In the genomic region with DNA sequence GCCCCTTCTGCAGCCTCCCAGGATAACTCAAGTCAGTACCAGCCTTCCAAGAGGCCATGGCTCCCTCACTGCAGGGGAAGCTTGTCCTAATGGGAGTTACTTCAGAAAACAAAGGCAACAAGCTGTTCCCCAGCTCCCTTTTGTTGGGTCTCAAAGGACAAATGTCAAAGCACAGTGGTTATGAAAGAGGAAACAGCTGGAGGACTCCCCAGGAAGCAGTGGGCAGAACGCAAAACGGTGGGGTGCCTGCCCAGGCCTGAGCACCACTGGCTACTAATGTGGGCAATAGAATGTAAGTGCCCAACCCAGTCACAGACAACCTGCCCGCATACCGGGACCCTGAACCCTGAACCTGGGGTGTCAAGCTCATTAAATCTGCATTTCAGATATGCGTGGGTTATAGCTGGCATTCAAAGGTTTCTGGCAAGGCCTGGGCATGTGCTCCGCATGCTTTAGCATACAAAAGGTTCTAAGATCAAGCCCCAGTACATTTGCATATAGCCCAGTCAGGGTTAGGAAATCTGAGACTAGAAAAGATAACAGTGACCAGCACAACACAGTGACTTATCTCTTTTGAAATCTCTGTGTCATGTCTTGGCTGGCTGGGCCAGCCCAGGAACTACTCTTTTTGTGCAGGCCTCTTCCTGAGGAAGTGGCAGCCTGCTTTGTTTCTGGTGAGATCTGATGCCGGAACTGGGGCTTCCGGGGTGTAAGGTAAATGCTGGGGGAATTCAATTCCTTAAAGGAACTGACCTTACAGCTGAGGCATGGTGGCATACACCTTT, we compare ENCODE assay signal across 8 mouse cellular contexts. TPM values are rescaled to one million over a fixed set of nuclear protein-coding genes. Genes with fewer than 3 reads are reported as not detected.
DNase-seq lines count a peak whose midpoint lies in the region; ATAC-seq lines count a peak whose summit lies in the region.

No protein-coding gene starts in this region.

- no peaks in the 10 kb centered on the region for H3K36me3 ChIP-seq in midbrain, embryonic 10.5 days
- no peaks in the 10 kb centered on the region for H3K36me3 ChIP-seq in midbrain, embryonic 16.5 days (ENCODE audit: control insufficient read depth, insufficient read depth, low read length)
- H3K36me3 ChIP-seq in liver, embryonic 15.5 days (replicated peaks): no peaks in the 10 kb centered on the region

- no peaks in the 10 kb centered on the region for H3K9me3 ChIP-seq in midbrain, embryonic 10.5 days (replicated peaks)
- H3K9me3 ChIP-seq in midbrain, embryonic 16.5 days (replicated peaks; ENCODE audit: control insufficient read depth, low read length, poor library complexity, severe bottlenecking): no peaks in the 10 kb centered on the region
- H3K9me3 ChIP-seq in liver, embryonic 15.5 days (replicated peaks): no peaks in the 10 kb centered on the region

- no peak for DNase-seq in midbrain, embryonic 10.5 days (ENCODE audit: low spot score)
- DNase-seq in ZHBTc4 (ENCODE audit: low read depth, low spot score): peak; percentile 43
- peak; percentile 85 for DNase-seq in thymus, postnatal 0 days (ENCODE audit: low spot score)
- no peak for DNase-seq in frontal cortex, postnatal 14 days (ENCODE audit: low spot score in 2 of 2)
- DNase-seq in adrenal gland, adult 18-20 months (ENCODE audit: low spot score in 2 of 2): no peak

- H3K4me3 ChIP-seq in midbrain, embryonic 10.5 days: no peak overlapping the region
- H3K4me3 ChIP-seq in midbrain, embryonic 16.5 days (ENCODE audit: low read depth, low read length): no peak overlapping the region
- H3K4me3 ChIP-seq in liver, embryonic 15.5 days (replicated peaks): no peak overlapping the region

- 0 out of 2 replicates have a peak overlapping the region, but pooled peaks have one; percentile 30 for H3K27ac ChIP-seq in midbrain, embryonic 10.5 days (replicated peaks)
- no peak overlapping the region for H3K27ac ChIP-seq in midbrain, embryonic 16.5 days (ENCODE audit: low read length)
- 0 out of 2 replicates have a peak overlapping the region, but pooled peaks have one; percentile 12 for H3K27ac ChIP-seq in liver, embryonic 15.5 days (replicated peaks)

- no peak for ATAC-seq in midbrain, embryonic 16.5 days
- peak; percentile 28 for ATAC-seq in liver, embryonic 15.5 days (ENCODE audit: insufficient read depth)
- ATAC-seq in erythroblast, adult 5-6 weeks (replicated peaks; ENCODE audit: low FRiP score, poor library complexity, severe bottlenecking): no peak

- H3K27me3 ChIP-seq in midbrain, embryonic 10.5 days (ENCODE audit: low read depth, poor library complexity, severe bottlenecking): 0 out of 2 replicates have a peak, but pooled peaks cover 16% of the 10 kb centered on the region
- H3K27me3 ChIP-seq in midbrain, embryonic 16.5 days (ENCODE audit: control insufficient read depth, insufficient read depth, low read depth, low read length): no peaks in the 10 kb centered on the region
- H3K27me3 ChIP-seq in liver, embryonic 15.5 days: no peaks in the 10 kb centered on the region

- no peak overlapping the region for H3K4me2 ChIP-seq in midbrain, embryonic 16.5 days (ENCODE audit: low read length)
- H3K4me2 ChIP-seq in liver, embryonic 15.5 days: 0 out of 2 replicates have a peak overlapping the region, but pooled peaks have one; percentile 1

- no peak overlapping the region for H3K9ac ChIP-seq in midbrain, embryonic 16.5 days (ENCODE audit: low read depth, low read length)
- no peak overlapping the region for H3K9ac ChIP-seq in liver, embryonic 15.5 days

- H3K4me1 ChIP-seq in midbrain, embryonic 10.5 days: peaks cover 9% of the 10 kb centered on the region
- H3K4me1 ChIP-seq in midbrain, embryonic 16.5 days (ENCODE audit: control insufficient read depth, insufficient read depth, low read length): no peaks in the 10 kb centered on the region
- H3K4me1 ChIP-seq in liver, embryonic 15.5 days (replicated peaks): peaks cover 13% of the 10 kb centered on the region; the same call in 1 of the 2 replicates

- 29% methylated on average over 8 of the region's 8 CpGs for WGBS in midbrain, embryonic 10.5 days
- 32% methylated on average over 8 of the region's 8 CpGs for WGBS in midbrain, embryonic 16.5 days
- 20% methylated on average over 8 of the region's 8 CpGs for WGBS in liver, embryonic 15.5 days (ENCODE audit: insufficient replicate concordance)

RNA-seq across cellular contexts. Expression of a gene that starts 8.1 kb away (rescaled TPM):
- polyA plus RNA-seq in midbrain, embryonic 10.5 days (2016; fragmentation: Nextera tagmentation; extraction: Ambion mirVana): 0.10 TPM in 1 of 2 replicates, not detected in the other
- not detected in 2 replicates for polyA plus RNA-seq in midbrain, embryonic 16.5 days (2015; fragmentation: Nextera tagmentation; extraction: Ambion mirVana)
- 43.1 and 93.2 TPM in 2 replicates for polyA plus RNA-seq in liver, embryonic 15.5 days (2015; fragmentation: Nextera tagmentation; extraction: Ambion mirVana)
- polyA plus RNA-seq in thymus, postnatal 0 days (2015; fragmentation: Nextera tagmentation; extraction: Ambion mirVana): 15.4 and 18.0 TPM in 2 replicates
- 7.1 TPM in 1 of 2 replicates, not detected in the other for total RNA-seq in erythroblast, adult 5-6 weeks (2015; ENCODE audit: low replicate concordance)
- 0.28 and 4.9 TPM in 2 replicates for total RNA-seq in erythroblast, adult 5-6 weeks (2017; ENCODE audit: low replicate concordance)
- total RNA-seq in adrenal gland, adult 18-20 months (2021): 1 to 10 TPM; 6.7 to 7.2 TPM

RNA-seq across cellular contexts. Expression of a gene that starts 21.8 kb away (rescaled TPM):
- not detected in 2 replicates for polyA plus RNA-seq in midbrain, embryonic 10.5 days (2016; fragmentation: Nextera tagmentation; extraction: Ambion mirVana)
- polyA plus RNA-seq in midbrain, embryonic 16.5 days (2015; fragmentation: Nextera tagmentation; extraction: Ambion mirVana): 0.82 and 1.2 TPM in 2 replicates
- 0.44 and 1.0 TPM in 2 replicates for polyA plus RNA-seq in liver, embryonic 15.5 days (2015; fragmentation: Nextera tagmentation; extraction: Ambion mirVana)
- 0.40 and 0.42 TPM in 2 replicates for polyA plus RNA-seq in thymus, postnatal 0 days (2015; fragmentation: Nextera tagmentation; extraction: Ambion mirVana)
- total RNA-seq in erythroblast, adult 5-6 weeks (2015; ENCODE audit: low replicate concordance): not detected in 2 replicates
- not detected in 2 replicates for total RNA-seq in erythroblast, adult 5-6 weeks (2017; ENCODE audit: low replicate concordance)
- 1 to 10 TPM; 2.8 to 5.0 TPM for total RNA-seq in adrenal gland, adult 18-20 months (2021)

Comparison
In these comparisons a context has a peak if more than half of its experiments do, and no peak if none do; other contexts are left out.
1. DNase-seq: peak in ZHBTc4 (single experiment) and thymus, postnatal 0 days (single experiment); none in midbrain, embryonic 10.5 days (single experiment), frontal cortex, postnatal 14 days (0 of 2) and adrenal gland, adult 18-20 months (0 of 2).
2. RNA of a gene that starts 8.1 kb away (polyA plus RNA-seq): 43.1 to 93.2 TPM in liver, embryonic 15.5 days and 15.4 to 18.0 TPM in thymus, postnatal 0 days; not detected in midbrain, embryonic 16.5 days and 0.10 TPM in midbrain, embryonic 10.5 days; every median in the first group is over 10 times any median in the second.